Mouse (Mus musculus): Measurements from ENCODE around the gene Rnf144a. TPM values are rescaled to one million over a fixed set of nuclear protein-coding genes. Genes with fewer than 3 reads are reported as not detected.

The Rnf144a gene
- polyA plus RNA-seq, 1 experiment from 2014 or later, result 21.6 TPM

- peaks cover 11% of the 10 kb centered on the region for H3K4me1 ChIP-seq (ENCODE audit: control insufficient read depth, insufficient read depth, low read depth, low read length)
- H3K27ac ChIP-seq (ENCODE audit: low read depth, low read length), result no peak overlapping the region
- no peak for ATAC-seq
- no peak overlapping the region for H3K9ac ChIP-seq (ENCODE audit: low read depth, low read length)
- H3K27me3 ChIP-seq (replicated peaks; ENCODE audit: control insufficient read depth, insufficient read depth, low read length), result no peaks in the 10 kb centered on the region
- 85% methylated on average over 1 of the region's 1 CpGs for WGBS
- no peak overlapping the region for H3K4me3 ChIP-seq (ENCODE audit: low read length)
- H3K4me2 ChIP-seq (ENCODE audit: low read length), result no peak overlapping the region
- no peaks in the 10 kb centered on the region for H3K9me3 ChIP-seq (ENCODE audit: control insufficient read depth, low read length)
- no peaks in the 10 kb centered on the region for H3K36me3 ChIP-seq (ENCODE audit: control insufficient read depth, insufficient read depth, low read length)
These were observed 13.8 kb downstream of the Rnf144a start for GRCm38 (mm10) chr12:26401254-26401653.

GRCm38 (mm10) chr12:26400762-26401161 is 14.3 kb downstream of the Rnf144a start:
- WGBS, result 95% methylated on average over 1 of the region's 1 CpGs
- Histone ChIP-seq H3K27ac (ENCODE audit: low read depth, low read length) (no peak overlapping the region), H3K4me1 (ENCODE audit: control insufficient read depth, insufficient read depth, low read depth, low read length) (peaks cover 6% of the 10 kb centered on the region), H3K4me2 (ENCODE audit: low read length) (no peak overlapping the region), H3K9ac (ENCODE audit: low read depth, low read length) (no peak overlapping the region), H3K4me3 (ENCODE audit: low read length) (no peak overlapping the region), H3K9me3 (ENCODE audit: control insufficient read depth, low read length) (no peaks in the 10 kb centered on the region), H3K27me3 (replicated peaks; ENCODE audit: control insufficient read depth, insufficient read depth, low read length) (no peaks in the 10 kb centered on the region), H3K36me3 (ENCODE audit: control insufficient read depth, insufficient read depth, low read length) (no peaks in the 10 kb centered on the region)
- ATAC-seq, result no peak; the same call in 1 of the 2 replicates

- H3K27me3 ChIP-seq (replicated peaks; ENCODE audit: control insufficient read depth, insufficient read depth, low read length), result no peaks in the 10 kb centered on the region
- H3K9me3 ChIP-seq (ENCODE audit: control insufficient read depth, low read length), result no peaks in the 10 kb centered on the region
- no peak overlapping the region for H3K27ac ChIP-seq (ENCODE audit: low read depth, low read length)
- H3K4me1 ChIP-seq (ENCODE audit: control insufficient read depth, insufficient read depth, low read depth, low read length), result peaks cover 7% of the 10 kb centered on the region
- H3K4me2 ChIP-seq (ENCODE audit: low read length), result no peak overlapping the region
- no peak overlapping the region for H3K9ac ChIP-seq (ENCODE audit: low read depth, low read length)
- ATAC-seq, result no peak
- no peaks in the 10 kb centered on the region for H3K36me3 ChIP-seq (ENCODE audit: control insufficient read depth, insufficient read depth, low read length)
- H3K4me3 ChIP-seq (ENCODE audit: low read length), result no peak overlapping the region
- 77% methylated on average over 6 of the region's 6 CpGs for WGBS
These were observed 15.7 kb downstream of the Rnf144a start for GRCm38 (mm10) chr12:26399391-26399790.

GRCm38 (mm10) chr12:26398597-26398996 is 16.5 kb downstream of the Rnf144a start:
- ATAC-seq, result no peak
- Histone ChIP-seq H3K27ac (ENCODE audit: low read depth, low read length) (no peak overlapping the region), H3K9me3 (ENCODE audit: control insufficient read depth, low read length) (no peaks in the 10 kb centered on the region), H3K4me1 (ENCODE audit: control insufficient read depth, insufficient read depth, low read depth, low read length) (peaks cover 15% of the 10 kb centered on the region), H3K9ac (ENCODE audit: low read depth, low read length) (no peak overlapping the region), H3K36me3 (ENCODE audit: control insufficient read depth, insufficient read depth, low read length) (no peaks in the 10 kb centered on the region), H3K4me2 (ENCODE audit: low read length) (no peak overlapping the region), H3K4me3 (ENCODE audit: low read length) (no peak overlapping the region), H3K27me3 (replicated peaks; ENCODE audit: control insufficient read depth, insufficient read depth, low read length) (no peaks in the 10 kb centered on the region)
- 83% methylated on average over 2 of the region's 2 CpGs for whole genome bisulfite sequencing

- Histone ChIP-seq H3K4me2 (ENCODE audit: low read length) (no peak overlapping the region), H3K4me1 (ENCODE audit: control insufficient read depth, insufficient read depth, low read depth, low read length) (peaks cover 15% of the 10 kb centered on the region), H3K36me3 (ENCODE audit: control insufficient read depth, insufficient read depth, low read length) (no peaks in the 10 kb centered on the region), H3K27ac (ENCODE audit: low read depth, low read length) (peak overlapping the region; percentile 73), H3K9me3 (ENCODE audit: control insufficient read depth, low read length) (no peaks in the 10 kb centered on the region), H3K27me3 (replicated peaks; ENCODE audit: control insufficient read depth, insufficient read depth, low read length) (no peaks in the 10 kb centered on the region), H3K4me3 (ENCODE audit: low read length) (no peak overlapping the region), H3K9ac (ENCODE audit: low read depth, low read length) (no peak overlapping the region)
- ATAC-seq, result peak; percentile 89
- WGBS, result 37% methylated on average over 13 of the region's 13 CpGs
These were observed 20.3 kb downstream of the Rnf144a start for GRCm38 (mm10) chr12:26394485-26395470.

- peaks cover 15% of the 10 kb centered on the region for H3K4me1 ChIP-seq (ENCODE audit: control insufficient read depth, insufficient read depth, low read depth, low read length)
- no peak overlapping the region for H3K9ac ChIP-seq (ENCODE audit: low read depth, low read length)
- no peaks in the 10 kb centered on the region for H3K27me3 ChIP-seq (replicated peaks; ENCODE audit: control insufficient read depth, insufficient read depth, low read length)
- no peak for ATAC-seq
- H3K36me3 ChIP-seq (ENCODE audit: control insufficient read depth, insufficient read depth, low read length), result peaks cover 6% of the 10 kb centered on the region
- H3K9me3 ChIP-seq (ENCODE audit: control insufficient read depth, low read length), result no peaks in the 10 kb centered on the region
- H3K4me3 ChIP-seq (ENCODE audit: low read length), result no peak overlapping the region
- 80% methylated on average over 5 of the region's 5 CpGs for WGBS
- H3K27ac ChIP-seq (ENCODE audit: low read depth, low read length), result no peak overlapping the region
- no peak overlapping the region for H3K4me2 ChIP-seq (ENCODE audit: low read length)
These were observed 21.8 kb downstream of the Rnf144a start for GRCm38 (mm10) chr12:26393291-26393690.

- H3K9me3 ChIP-seq (ENCODE audit: control insufficient read depth, low read length), result no peaks in the 10 kb centered on the region
- H3K4me2 ChIP-seq (ENCODE audit: low read length), result no peak overlapping the region
- ATAC-seq, result no peak
- no peaks in the 10 kb centered on the region for H3K27me3 ChIP-seq (replicated peaks; ENCODE audit: control insufficient read depth, insufficient read depth, low read length)
- H3K9ac ChIP-seq (ENCODE audit: low read depth, low read length), result no peak overlapping the region
- H3K36me3 ChIP-seq (ENCODE audit: control insufficient read depth, insufficient read depth, low read length), result peaks cover 11% of the 10 kb centered on the region
- no peak overlapping the region for H3K27ac ChIP-seq (ENCODE audit: low read depth, low read length)
- H3K4me3 ChIP-seq (ENCODE audit: low read length), result no peak overlapping the region
- WGBS, result 89% methylated on average over 1 of the region's 1 CpGs
- H3K4me1 ChIP-seq (ENCODE audit: control insufficient read depth, insufficient read depth, low read depth, low read length), result peaks cover 15% of the 10 kb centered on the region
These were observed 23.9 kb downstream of the Rnf144a start for GRCm38 (mm10) chr12:26391162-26391561.

GRCm38 (mm10) chr12:26387523-26387922 is 27.5 kb downstream of the Rnf144a start:
- Histone ChIP-seq H3K4me2 (ENCODE audit: low read length) (no peak overlapping the region), H3K36me3 (ENCODE audit: control insufficient read depth, insufficient read depth, low read length) (peaks cover 17% of the 10 kb centered on the region), H3K9ac (ENCODE audit: low read depth, low read length) (no peak overlapping the region), H3K9me3 (ENCODE audit: control insufficient read depth, low read length) (no peaks in the 10 kb centered on the region), H3K4me1 (ENCODE audit: control insufficient read depth, insufficient read depth, low read depth, low read length) (no peaks in the 10 kb centered on the region), H3K27ac (ENCODE audit: low read depth, low read length) (no peak overlapping the region), H3K4me3 (ENCODE audit: low read length) (no peak overlapping the region), H3K27me3 (replicated peaks; ENCODE audit: control insufficient read depth, insufficient read depth, low read length) (no peaks in the 10 kb centered on the region)
- WGBS, result 75% methylated on average over 6 of the region's 6 CpGs
- no peak for ATAC-seq

GRCm38 (mm10) chr12:26386947-26387346 is 28.1 kb downstream of the Rnf144a start:
- H3K4me2 ChIP-seq (ENCODE audit: low read length), result no peak overlapping the region
- no peak overlapping the region for H3K9ac ChIP-seq (ENCODE audit: low read depth, low read length)
- H3K4me3 ChIP-seq (ENCODE audit: low read length), result no peak overlapping the region
- peaks cover 17% of the 10 kb centered on the region for H3K36me3 ChIP-seq (ENCODE audit: control insufficient read depth, insufficient read depth, low read length)
- ATAC-seq, result peak; percentile 86
- WGBS, result 69% methylated on average over 9 of the region's 9 CpGs
- H3K4me1 ChIP-seq (ENCODE audit: control insufficient read depth, insufficient read depth, low read depth, low read length), result no peaks in the 10 kb centered on the region
- no peak overlapping the region for H3K27ac ChIP-seq (ENCODE audit: low read depth, low read length)
- H3K27me3 ChIP-seq (replicated peaks; ENCODE audit: control insufficient read depth, insufficient read depth, low read length), result no peaks in the 10 kb centered on the region
- no peaks in the 10 kb centered on the region for H3K9me3 ChIP-seq (ENCODE audit: control insufficient read depth, low read length)

All from hindbrain, embryonic 16.5 days (tissue).